Mouse (Mus musculus): ENCODE data around the gene Csnk1e. TPM values are rescaled to one million over a fixed set of nuclear protein-coding genes. Genes with fewer than 3 reads are reported as not detected.

Gene Csnk1e
- polyA plus RNA-seq, 1 experiment from 2014 or later = 76.3 TPM

GRCm38 (mm10) chr15:79400134-79400974 is 55.0 kb downstream of the Csnk1e start:
- ATAC-seq (ENCODE audit: low read depth) = no peak
- peak overlapping the region; percentile 90 for H3K4me2 ChIP-seq (ENCODE audit: low read depth, low read length)
- H3K36me3 ChIP-seq (ENCODE audit: control insufficient read depth, insufficient read depth, low read length) = 0 out of 2 replicates have a peak, but pooled peaks cover 5% of the 10 kb centered on the region
- peaks cover 26% of the 10 kb centered on the region for H3K4me1 ChIP-seq (ENCODE audit: control insufficient read depth, insufficient read depth, low read length)
- H3K27ac ChIP-seq (replicated peaks; ENCODE audit: low read depth, low read length) = 0 out of 2 replicates have a peak overlapping the region, but pooled peaks have one; percentile 7
- H3K9me3 ChIP-seq (ENCODE audit: control insufficient read depth, low read length) = no peaks in the 10 kb centered on the region
- peak overlapping the region; percentile 41; the same call in 1 of the 2 replicates for H3K9ac ChIP-seq (ENCODE audit: low read depth, low read length)
- WGBS = 44% methylated on average over 6 of the region's 6 CpGs
- no peak for DNase-seq (ENCODE audit: low spot score)
- no peaks in the 10 kb centered on the region for H3K27me3 ChIP-seq (replicated peaks; ENCODE audit: control insufficient read depth, insufficient read depth, low read length)
- no peak overlapping the region for H3K4me3 ChIP-seq (ENCODE audit: low read depth, low read length)

- ATAC-seq (ENCODE audit: low read depth) (no peak), DNase-seq (ENCODE audit: low spot score) (no peak)
- Histone ChIP-seq H3K9me3 (ENCODE audit: control insufficient read depth, low read length) (no peaks in the 10 kb centered on the region), H3K9ac (ENCODE audit: low read depth, low read length) (0 out of 2 replicates have a peak overlapping the region, but pooled peaks have one; percentile 11), H3K4me1 (ENCODE audit: control insufficient read depth, insufficient read depth, low read length) (peaks cover 26% of the 10 kb centered on the region), H3K4me3 (ENCODE audit: low read depth, low read length) (no peak overlapping the region), H3K27me3 (replicated peaks; ENCODE audit: control insufficient read depth, insufficient read depth, low read length) (no peaks in the 10 kb centered on the region), H3K4me2 (ENCODE audit: low read depth, low read length) (no peak overlapping the region), H3K27ac (replicated peaks; ENCODE audit: low read depth, low read length) (no peak overlapping the region), H3K36me3 (ENCODE audit: control insufficient read depth, insufficient read depth, low read length) (0 out of 2 replicates have a peak, but pooled peaks cover 5% of the 10 kb centered on the region)
- WGBS = 68% methylated on average over 14 of the region's 14 CpGs
Measured at GRCm38 (mm10) chr15:79399231-79400052, 55.9 kb downstream of the Csnk1e start.

GRCm38 (mm10) chr15:79396736-79397135 is 58.6 kb downstream of the Csnk1e start:
- H3K4me2 ChIP-seq (ENCODE audit: low read depth, low read length) = no peak overlapping the region
- no peaks in the 10 kb centered on the region for H3K27me3 ChIP-seq (replicated peaks; ENCODE audit: control insufficient read depth, insufficient read depth, low read length)
- H3K9me3 ChIP-seq (ENCODE audit: control insufficient read depth, low read length) = no peaks in the 10 kb centered on the region
- 0 out of 2 replicates have a peak, but pooled peaks cover 5% of the 10 kb centered on the region for H3K36me3 ChIP-seq (ENCODE audit: control insufficient read depth, insufficient read depth, low read length)
- no peak for ATAC-seq (ENCODE audit: low read depth)
- 83% methylated on average over 11 of the region's 11 CpGs for WGBS
- no peak overlapping the region for H3K27ac ChIP-seq (replicated peaks; ENCODE audit: low read depth, low read length)
- H3K4me3 ChIP-seq (ENCODE audit: low read depth, low read length) = no peak overlapping the region; the same call in 1 of the 2 replicates
- peaks cover 21% of the 10 kb centered on the region for H3K4me1 ChIP-seq (ENCODE audit: control insufficient read depth, insufficient read depth, low read length)
- H3K9ac ChIP-seq (ENCODE audit: low read depth, low read length) = no peak overlapping the region
- DNase-seq (ENCODE audit: low spot score) = no peak

DNA sequence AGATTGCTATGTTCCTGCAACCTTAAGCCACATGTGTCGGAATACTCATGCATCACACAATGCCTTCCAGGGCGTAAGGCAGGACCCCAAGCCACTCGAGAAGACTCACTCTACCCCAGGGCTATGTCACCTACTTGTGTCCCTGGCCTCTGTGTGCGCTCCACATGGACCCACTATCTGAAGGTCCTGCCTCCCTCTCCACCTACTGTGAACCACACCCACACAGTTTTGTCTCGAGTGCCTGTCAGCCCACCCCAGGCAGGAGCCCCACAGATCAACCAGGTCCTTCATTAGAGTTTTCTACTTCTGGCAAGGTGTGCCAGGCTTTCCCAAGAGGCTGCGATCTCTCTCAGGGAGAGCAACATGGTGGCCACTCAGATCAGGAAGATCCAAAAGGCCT is 60.1 kb downstream of the Csnk1e start:
- Histone ChIP-seq H3K9me3 (ENCODE audit: control insufficient read depth, low read length) (no peaks in the 10 kb centered on the region), H3K4me3 (ENCODE audit: low read depth, low read length) (no peak overlapping the region), H3K4me1 (ENCODE audit: control insufficient read depth, insufficient read depth, low read length) (peaks cover 16% of the 10 kb centered on the region), H3K27ac (replicated peaks; ENCODE audit: low read depth, low read length) (no peak overlapping the region), H3K27me3 (replicated peaks; ENCODE audit: control insufficient read depth, insufficient read depth, low read length) (no peaks in the 10 kb centered on the region), H3K9ac (ENCODE audit: low read depth, low read length) (no peak overlapping the region), H3K36me3 (ENCODE audit: control insufficient read depth, insufficient read depth, low read length) (0 out of 2 replicates have a peak, but pooled peaks cover 5% of the 10 kb centered on the region), H3K4me2 (ENCODE audit: low read depth, low read length) (no peak overlapping the region)
- DNase-seq (ENCODE audit: low spot score) (no peak), ATAC-seq (ENCODE audit: low read depth) (no peak)
- WGBS = 75% methylated on average over 6 of the region's 6 CpGs

DNA sequence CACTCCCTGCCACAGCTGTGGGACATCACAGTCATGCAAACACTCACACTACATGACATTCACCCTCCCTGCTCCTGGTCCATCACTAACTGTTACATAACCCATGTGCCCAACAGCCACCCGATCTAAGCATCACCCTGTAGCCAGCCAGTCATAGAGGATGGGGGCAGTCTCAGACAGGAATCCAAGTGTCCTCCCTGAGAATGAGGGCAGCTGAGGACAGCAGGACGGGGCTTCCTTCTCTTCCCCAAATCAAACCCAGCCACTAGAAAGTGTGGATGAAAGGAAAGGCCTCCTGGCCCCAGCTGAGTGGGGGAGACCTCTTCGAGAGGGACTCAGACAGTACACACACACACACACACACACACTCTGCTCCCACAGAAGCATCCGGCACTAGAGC is 60.5 kb downstream of the Csnk1e start:
- no peak overlapping the region for H3K4me3 ChIP-seq (ENCODE audit: low read depth, low read length)
- no peak for ATAC-seq (ENCODE audit: low read depth)
- H3K9me3 ChIP-seq (ENCODE audit: control insufficient read depth, low read length) = no peaks in the 10 kb centered on the region
- H3K9ac ChIP-seq (ENCODE audit: low read depth, low read length) = no peak overlapping the region
- 0 out of 2 replicates have a peak, but pooled peaks cover 5% of the 10 kb centered on the region for H3K36me3 ChIP-seq (ENCODE audit: control insufficient read depth, insufficient read depth, low read length)
- no peak for DNase-seq (ENCODE audit: low spot score)
- H3K27me3 ChIP-seq (replicated peaks; ENCODE audit: control insufficient read depth, insufficient read depth, low read length) = no peaks in the 10 kb centered on the region
- H3K4me2 ChIP-seq (ENCODE audit: low read depth, low read length) = no peak overlapping the region
- H3K27ac ChIP-seq (replicated peaks; ENCODE audit: low read depth, low read length) = no peak overlapping the region
- H3K4me1 ChIP-seq (ENCODE audit: control insufficient read depth, insufficient read depth, low read length) = peaks cover 14% of the 10 kb centered on the region
- WGBS = 52% methylated on average over 4 of the region's 4 CpGs

DNA sequence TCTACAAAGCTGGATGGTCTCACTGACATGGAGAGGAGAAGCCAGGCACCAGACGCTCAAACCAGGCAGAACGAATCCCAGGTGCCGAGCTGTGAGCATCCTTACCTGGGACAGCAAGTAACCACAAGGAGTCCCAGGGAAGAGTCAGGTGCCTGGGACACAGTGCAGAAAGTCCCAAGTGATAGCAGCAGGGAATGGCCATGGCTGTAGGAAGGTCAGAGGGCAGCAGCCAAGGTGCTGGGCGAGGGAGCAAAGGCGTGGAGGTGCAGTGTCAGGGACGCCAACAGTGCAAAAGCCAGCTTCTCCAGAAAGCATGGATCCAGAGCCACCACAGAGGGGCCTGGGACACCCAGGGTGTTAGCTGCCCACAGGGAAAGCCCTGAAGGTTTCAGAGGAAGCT is 62.3 kb downstream of the Csnk1e start:
- WGBS = 84% methylated on average over 6 of the region's 6 CpGs
- no peak for ATAC-seq (ENCODE audit: low read depth)
- H3K9me3 ChIP-seq (ENCODE audit: control insufficient read depth, low read length) = no peaks in the 10 kb centered on the region

GRCm38 (mm10) chr15:79392527-79392926 is 62.8 kb downstream of the Csnk1e start:
- Histone ChIP-seq H3K4me2 (ENCODE audit: low read depth, low read length) (no peak overlapping the region), H3K27ac (replicated peaks; ENCODE audit: low read depth, low read length) (no peak overlapping the region), H3K9me3 (ENCODE audit: control insufficient read depth, low read length) (no peaks in the 10 kb centered on the region), H3K4me3 (ENCODE audit: low read depth, low read length) (no peak overlapping the region), H3K36me3 (ENCODE audit: control insufficient read depth, insufficient read depth, low read length) (no peaks in the 10 kb centered on the region), H3K9ac (ENCODE audit: low read depth, low read length) (0 out of 2 replicates have a peak overlapping the region, but pooled peaks have one; percentile 4), H3K27me3 (replicated peaks; ENCODE audit: control insufficient read depth, insufficient read depth, low read length) (no peaks in the 10 kb centered on the region), H3K4me1 (ENCODE audit: control insufficient read depth, insufficient read depth, low read length) (peaks cover 23% of the 10 kb centered on the region)
- ATAC-seq (ENCODE audit: low read depth) (no peak), DNase-seq (ENCODE audit: low spot score) (no peak)
- 85% methylated on average over 5 of the region's 5 CpGs for WGBS

More for the DNA sequence above, 62.3 kb downstream of the Csnk1e start:
- H3K4me3 ChIP-seq (ENCODE audit: low read depth, low read length) = no peak overlapping the region
- H3K36me3 ChIP-seq (ENCODE audit: control insufficient read depth, insufficient read depth, low read length) = 0 out of 2 replicates have a peak, but pooled peaks cover 2% of the 10 kb centered on the region
- no peak overlapping the region for H3K9ac ChIP-seq (ENCODE audit: low read depth, low read length)
- H3K27ac ChIP-seq (replicated peaks; ENCODE audit: low read depth, low read length) = no peak overlapping the region
- peaks cover 23% of the 10 kb centered on the region for H3K4me1 ChIP-seq (ENCODE audit: control insufficient read depth, insufficient read depth, low read length)
- no peaks in the 10 kb centered on the region for H3K27me3 ChIP-seq (replicated peaks; ENCODE audit: control insufficient read depth, insufficient read depth, low read length)
- no peak for DNase-seq (ENCODE audit: low spot score)
- H3K4me2 ChIP-seq (ENCODE audit: low read depth, low read length) = no peak overlapping the region

- no peaks in the 10 kb centered on the region for H3K36me3 ChIP-seq (ENCODE audit: control insufficient read depth, insufficient read depth, low read length)
- H3K9ac ChIP-seq (ENCODE audit: low read depth, low read length) = no peak overlapping the region
- no peaks in the 10 kb centered on the region for H3K9me3 ChIP-seq (ENCODE audit: control insufficient read depth, low read length)
- ATAC-seq (ENCODE audit: low read depth) = peak; percentile 62
- no peak overlapping the region for H3K4me3 ChIP-seq (ENCODE audit: low read depth, low read length)
- H3K4me2 ChIP-seq (ENCODE audit: low read depth, low read length) = no peak overlapping the region
- WGBS = 37% methylated on average over 7 of the region's 7 CpGs
- DNase-seq (ENCODE audit: low spot score) = peak; percentile 82
- no peaks in the 10 kb centered on the region for H3K27me3 ChIP-seq (replicated peaks; ENCODE audit: control insufficient read depth, insufficient read depth, low read length)
- peaks cover 23% of the 10 kb centered on the region for H3K4me1 ChIP-seq (ENCODE audit: control insufficient read depth, insufficient read depth, low read length)
- peak overlapping the region; percentile 53 for H3K27ac ChIP-seq (replicated peaks; ENCODE audit: low read depth, low read length)
Measured at GRCm38 (mm10) chr15:79391447-79392093, 63.8 kb downstream of the Csnk1e start.

Data from embryonic facial prominence, embryonic 14.5 days (tissue).